Mouse (Mus musculus): ENCODE data around the gene Zfp991. TPM values are rescaled to one million over a fixed set of nuclear protein-coding genes. Genes with fewer than 3 reads are reported as not detected.
"Not testable (repeated sequence)": the region's sequence is repeated elsewhere in the genome, so short reads cannot be mapped to it uniquely, and the experiment has no call there.

Zfp991 gene
- total RNA-seq, 2 experiments from 2014 or later = 8.9 to 9.9 TPM

DNA sequence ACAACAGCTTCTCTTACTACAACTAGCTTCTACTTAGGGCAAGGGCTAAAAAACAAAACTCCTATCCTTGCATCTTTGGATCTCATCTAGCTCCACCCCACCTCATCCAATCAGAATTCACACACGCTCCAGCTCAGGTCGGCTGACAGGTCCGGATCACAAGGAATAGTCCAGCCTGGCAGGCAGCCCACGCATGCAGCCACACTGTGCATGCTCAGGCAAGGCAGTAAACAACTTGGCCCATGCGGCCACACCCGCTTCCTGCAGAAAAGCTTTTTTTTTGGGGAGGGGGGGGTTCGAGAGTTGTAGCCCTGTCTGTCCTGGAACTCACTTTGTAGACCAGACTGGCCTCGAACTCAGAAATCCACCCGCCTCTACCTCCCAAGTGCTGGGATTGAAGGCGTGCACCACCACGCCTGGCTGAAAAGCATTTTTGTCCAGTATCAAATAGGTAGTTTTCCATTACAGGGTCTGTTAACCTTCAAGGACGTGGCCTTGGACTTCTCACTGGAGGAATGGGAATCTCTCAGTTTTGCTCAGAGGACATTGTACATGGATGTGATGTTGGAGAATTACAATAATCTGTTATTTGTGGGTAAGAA lies 44.5 kb downstream of the Zfp991 start:
- intact Hi-C loops (cut with DNase I); DNase-seq (ENCODE audit: low spot score in 2 of 2): not testable (repeated sequence)

DNA sequence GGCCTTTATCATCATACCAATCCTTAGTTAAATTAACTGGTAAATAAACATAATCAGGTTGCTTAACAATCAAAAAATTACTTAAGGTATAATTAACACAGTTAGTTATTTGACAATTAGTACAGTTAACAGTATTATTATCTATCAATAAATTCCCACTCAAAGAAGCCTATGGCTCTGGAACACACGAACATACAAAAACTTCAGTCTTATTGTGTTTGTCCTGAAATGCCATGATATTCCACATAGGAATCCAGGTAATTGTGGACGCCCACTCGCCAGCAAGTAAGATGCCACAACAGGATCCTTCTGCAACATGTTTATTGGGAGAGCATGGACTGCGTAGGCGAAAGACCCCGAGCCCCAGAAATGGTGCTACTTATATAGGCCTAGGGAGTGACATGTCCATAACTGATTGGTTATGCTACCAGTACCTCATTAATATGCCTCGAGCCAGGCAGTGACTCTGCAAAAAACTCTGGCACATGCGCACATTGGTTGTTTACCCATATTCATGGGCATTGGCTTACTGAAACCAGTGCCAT lies 49.4 kb downstream of the Zfp991 start:
- DNase-seq (ENCODE audit: low spot score in 2 of 2); intact Hi-C loops (cut with DNase I): not testable (repeated sequence)

DNA sequence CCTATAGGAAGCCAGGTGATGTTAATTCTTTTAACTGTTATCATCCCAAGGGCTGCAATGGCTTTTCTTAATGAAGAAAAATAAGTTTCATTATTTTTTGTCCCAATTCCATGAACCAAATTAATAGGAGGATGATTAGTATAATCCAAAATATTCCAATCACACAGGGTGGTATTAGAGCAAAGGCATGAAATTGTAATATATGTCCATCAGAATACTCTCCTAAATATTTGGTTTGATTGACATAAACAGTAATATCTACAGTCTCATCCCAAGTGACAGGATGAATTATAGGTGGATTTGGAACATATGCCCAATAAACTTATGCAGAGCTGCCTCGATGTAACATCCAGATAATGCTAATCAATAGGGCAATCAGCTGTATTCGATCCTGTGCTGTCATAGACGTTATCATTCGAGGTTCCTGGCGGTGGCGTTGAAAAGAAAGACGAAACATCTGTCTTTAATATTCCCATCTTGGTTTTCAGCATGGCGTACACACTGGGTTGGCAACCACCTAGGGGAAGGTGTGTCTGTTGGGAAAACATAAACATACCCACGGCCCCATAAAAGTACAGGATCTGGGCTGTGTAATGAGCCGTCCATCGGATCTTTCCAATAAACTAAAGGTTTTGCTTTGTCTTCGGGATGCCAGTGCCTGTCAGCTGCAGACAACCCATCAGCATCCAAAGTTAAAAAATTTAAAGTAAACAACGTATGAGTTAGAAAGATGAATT lies 50.3 kb downstream of the Zfp991 start:
- intact Hi-C loops (cut with DNase I) = not testable (repeated sequence)

DNA sequence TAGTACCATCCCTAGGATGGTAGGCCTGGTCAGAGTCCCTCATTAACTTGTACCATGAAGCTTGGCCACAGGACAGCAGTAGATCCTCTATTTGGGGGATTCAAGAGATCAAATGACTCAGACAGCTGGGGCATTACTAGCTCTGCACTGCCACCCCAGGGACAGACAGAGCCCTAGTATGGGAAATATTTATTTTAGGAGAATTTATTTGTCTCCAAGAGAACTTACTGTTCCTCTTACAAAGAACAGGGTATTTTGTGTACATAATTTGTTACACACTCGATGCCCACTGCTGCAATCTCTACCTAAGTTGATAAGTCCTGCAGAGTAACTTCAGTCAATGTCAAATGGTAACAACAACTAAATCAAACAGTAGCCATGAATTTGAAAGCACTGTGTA lies 55.0 kb downstream of the Zfp991 start:
- DNase-seq (ENCODE audit: low spot score in 2 of 2); intact Hi-C loops (cut with DNase I): not testable (repeated sequence)

More for the DNA sequence above, 50.3 kb downstream of the Zfp991 start:
- DNase-seq (ENCODE audit: low spot score in 2 of 2) = not testable (repeated sequence)

DNA sequence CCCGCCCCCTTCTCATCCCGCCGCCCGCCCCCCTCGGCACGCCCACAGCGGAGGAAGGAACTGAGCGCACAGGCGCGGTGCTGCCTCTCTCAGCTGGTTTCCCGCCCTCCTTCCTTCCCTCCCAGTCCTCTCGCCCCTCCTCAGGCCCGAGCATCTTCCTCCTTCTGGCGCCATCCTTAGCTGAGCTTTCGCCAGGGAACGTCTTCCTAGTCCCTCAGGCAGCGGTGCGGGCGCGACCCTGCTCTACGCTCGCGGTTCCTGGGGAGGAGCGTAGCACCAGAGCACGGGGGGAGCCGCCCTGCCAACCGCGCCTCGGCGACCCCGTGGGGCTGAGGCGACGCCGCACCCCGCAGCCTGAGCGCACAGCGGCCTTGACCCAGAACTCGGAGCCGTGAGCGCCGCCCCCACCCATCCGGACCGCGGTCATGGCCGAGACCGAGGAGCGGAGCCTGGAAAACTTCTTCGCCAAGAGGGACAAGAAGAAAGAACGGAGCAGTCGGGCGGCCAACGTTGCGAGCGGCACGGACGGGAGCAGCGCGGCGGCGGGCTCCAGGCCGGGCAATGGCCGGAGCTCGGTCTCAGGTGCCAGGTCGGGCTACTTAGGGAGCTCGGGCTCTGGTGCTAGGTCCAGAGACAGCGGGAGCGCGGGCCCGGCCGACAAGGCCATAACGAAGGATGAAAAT lies 55.6 kb downstream of the Zfp991 start:
- intact Hi-C loops (cut with DNase I); DNase-seq (ENCODE audit: low spot score in 2 of 2): not testable (repeated sequence)

DNA sequence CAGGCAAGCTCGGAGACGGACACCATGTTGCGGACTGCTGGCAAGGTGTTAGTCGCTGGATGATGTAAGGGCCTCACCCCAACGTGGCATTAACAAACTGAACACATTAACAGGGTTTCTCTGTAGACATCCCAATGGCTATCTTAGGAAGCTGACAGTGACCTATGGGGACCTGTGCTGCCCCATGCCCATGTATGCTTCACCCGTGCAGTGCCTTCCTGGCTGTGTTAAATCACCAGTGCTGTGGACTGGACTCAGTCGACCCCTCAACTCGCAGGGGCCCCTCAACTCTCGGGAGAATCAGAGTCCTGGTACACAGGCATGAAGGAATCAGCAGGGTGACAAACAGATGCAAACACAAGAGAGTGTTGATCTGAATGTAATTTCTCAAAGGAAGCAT lies 63.3 kb downstream of the Zfp991 start:
- intact Hi-C loops (cut with DNase I); DNase-seq (ENCODE audit: low spot score in 2 of 2): not testable (repeated sequence)

DNA sequence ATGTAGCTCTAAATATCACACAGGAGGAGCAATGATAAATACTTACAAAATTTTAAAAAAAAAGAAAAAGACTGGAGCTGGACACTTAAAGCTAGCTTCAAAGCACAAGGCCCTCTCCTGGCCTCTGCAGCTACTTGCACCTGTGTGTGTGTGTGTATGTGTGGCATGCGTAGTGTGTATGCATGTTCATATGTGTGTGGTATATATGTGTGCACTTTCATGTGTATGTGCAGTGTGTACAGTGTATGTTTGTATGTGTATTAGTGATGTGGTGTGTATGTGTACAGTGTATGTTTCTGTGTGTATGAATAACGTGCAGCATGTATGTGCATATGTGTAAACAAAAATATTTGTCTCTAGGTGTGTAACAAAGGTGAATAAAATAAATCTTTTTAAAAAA lies 65.4 kb downstream of the Zfp991 start:
- intact Hi-C loops (cut with DNase I) = not testable (repeated sequence)

DNA sequence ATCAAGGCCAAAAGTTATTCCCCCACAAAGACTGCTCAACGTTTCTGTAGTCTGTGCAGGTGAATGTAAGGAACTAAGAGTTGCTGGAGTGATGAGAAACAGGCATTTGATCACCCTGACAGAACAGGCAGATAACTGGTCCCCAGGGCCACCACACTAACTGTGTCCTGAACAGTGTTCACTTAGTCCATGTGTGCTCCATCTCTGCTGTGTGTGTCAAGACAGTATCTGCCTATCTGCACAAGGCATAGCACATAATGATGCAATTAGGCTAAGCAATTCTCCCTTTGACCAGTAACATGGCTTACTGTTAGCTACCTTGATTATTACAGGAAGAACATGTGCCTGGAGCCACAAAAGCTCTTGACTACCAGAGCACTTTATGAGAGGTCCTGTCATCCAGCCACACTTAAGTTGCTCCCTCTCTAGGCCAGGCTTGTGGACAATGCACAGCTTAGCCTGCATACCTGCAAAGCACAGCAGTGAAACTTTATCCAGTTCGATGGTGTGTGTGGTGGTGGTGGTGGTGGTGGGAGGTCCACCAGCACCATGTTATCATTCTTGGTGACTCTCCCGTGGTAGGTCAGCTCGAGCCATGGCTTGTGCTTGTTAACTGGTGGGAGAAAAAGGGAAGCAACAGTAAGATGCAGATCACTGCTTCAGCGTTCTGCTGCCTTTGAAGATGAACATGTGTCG lies 67.4 kb downstream of the Zfp991 start:
- DNase-seq (ENCODE audit: low spot score in 2 of 2); intact Hi-C loops (cut with DNase I): not testable (repeated sequence)

More for the DNA sequence above, 65.4 kb downstream of the Zfp991 start:
- not testable (repeated sequence) for DNase-seq (ENCODE audit: low spot score in 2 of 2)

DNA sequence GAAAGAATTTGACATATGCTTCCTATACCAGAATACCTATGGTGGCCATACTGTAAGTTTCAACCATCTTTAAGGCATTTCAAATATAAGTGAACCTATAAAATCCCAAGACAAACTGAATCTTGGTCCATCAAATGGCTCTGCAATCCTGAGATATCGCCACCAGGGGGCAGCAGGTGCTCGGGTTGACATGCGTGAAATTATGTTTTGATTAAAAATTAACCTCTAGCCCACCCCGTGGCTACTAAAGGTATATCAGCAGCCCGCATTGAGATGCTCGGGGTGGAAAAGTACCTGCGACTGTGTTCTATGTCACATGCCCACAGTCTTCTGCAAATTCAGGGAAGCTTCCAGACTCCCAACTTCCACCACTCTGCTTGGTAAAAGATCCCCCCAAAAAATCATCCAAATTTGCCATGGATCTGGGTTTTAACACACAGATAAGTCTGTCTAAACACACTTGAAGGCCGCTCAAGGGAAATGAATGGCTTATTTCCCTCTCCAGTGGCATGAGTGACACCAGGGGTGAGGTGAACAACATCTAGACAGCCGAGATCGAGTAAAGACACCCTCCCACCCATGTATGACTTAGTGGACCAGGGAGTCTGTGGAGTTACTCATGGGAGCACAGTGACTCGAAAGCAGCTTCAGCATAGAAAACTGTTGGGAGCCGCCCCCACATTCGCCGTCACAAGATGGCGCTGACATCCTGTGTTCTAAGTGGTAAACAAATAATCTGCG lies 70.3 kb downstream of the Zfp991 start:
- DNase-seq (ENCODE audit: low spot score in 2 of 2); intact Hi-C loops (cut with DNase I): not testable (repeated sequence)

DNA sequence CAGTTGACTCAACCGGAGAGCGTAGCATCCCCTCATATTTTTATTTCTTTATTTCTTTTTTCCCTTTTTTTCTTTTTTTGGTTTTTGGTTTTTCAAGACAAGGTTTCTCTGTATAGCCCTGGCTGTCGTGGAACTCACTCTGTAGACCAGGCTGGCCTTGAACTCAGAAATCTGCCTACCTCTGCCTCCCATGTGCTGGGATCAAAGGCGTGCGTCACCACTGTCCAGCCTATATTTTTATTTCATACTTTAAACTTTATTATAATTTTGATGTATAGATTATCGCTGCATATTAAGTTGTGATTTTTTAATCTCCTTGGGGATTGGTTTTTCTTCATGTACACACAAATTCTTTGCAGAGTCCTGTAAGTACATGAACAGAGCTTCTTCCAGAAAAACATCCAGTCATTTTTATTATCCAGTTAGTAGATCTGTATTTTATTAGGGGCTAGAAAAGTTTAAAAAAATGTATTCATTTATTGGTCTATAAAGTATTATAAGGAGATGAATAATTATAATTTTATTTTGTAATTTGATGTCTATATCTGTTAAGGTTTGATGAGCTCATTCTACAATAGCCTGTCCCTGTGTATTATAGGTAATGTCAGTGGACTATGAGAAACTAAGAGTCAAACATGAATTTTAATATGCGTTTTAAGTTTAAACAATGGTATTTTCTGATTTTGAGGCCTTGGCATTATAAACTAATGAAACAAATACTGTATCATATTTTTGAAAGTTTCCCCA lies 80.5 kb downstream of the Zfp991 start:
- DNase-seq (ENCODE audit: low spot score in 2 of 2); intact Hi-C loops (cut with DNase I): not testable (repeated sequence)

DNA sequence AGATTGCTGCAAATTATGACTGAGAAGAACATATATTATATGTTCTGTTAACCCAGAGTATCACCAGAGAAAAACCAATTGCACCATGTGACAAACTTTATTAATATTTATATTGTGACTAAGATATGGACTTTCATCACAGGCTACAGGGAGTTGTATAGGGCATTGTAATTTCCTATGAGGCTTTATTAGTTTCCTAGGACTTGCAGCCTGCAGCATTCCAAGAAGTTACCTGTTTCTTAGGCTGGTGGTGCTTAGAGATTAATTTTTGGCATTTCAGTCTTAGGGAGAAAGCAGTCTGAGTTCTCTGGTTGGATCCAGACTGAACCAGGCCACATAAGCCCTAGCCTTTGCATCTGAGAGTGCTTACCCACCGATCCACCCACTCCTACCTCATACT lies 82.4 kb downstream of the Zfp991 start:
- intact Hi-C loops (cut with DNase I); DNase-seq (ENCODE audit: low spot score in 2 of 2): not testable (repeated sequence)

DNA sequence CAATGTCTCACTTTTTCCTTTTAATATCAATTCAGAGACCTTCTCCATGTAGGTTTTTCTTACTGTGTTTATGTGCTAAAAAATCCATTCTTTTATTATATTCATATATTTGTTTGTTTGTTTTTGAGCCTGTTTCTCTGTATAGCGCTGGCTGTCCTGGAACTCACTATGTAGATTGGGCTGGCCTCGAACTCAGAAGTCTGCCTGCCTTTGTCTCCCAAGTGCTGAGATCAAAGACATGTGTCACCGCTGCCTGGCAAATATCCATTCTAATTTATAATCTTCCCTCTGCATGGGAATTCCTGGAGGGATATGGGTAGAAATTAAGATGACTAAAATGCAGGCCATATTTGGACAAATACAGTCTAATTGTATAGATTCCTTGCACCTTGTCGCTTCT lies 85.8 kb downstream of the Zfp991 start:
- intact Hi-C loops (cut with DNase I); DNase-seq (ENCODE audit: low spot score in 2 of 2): not testable (repeated sequence)

DNA sequence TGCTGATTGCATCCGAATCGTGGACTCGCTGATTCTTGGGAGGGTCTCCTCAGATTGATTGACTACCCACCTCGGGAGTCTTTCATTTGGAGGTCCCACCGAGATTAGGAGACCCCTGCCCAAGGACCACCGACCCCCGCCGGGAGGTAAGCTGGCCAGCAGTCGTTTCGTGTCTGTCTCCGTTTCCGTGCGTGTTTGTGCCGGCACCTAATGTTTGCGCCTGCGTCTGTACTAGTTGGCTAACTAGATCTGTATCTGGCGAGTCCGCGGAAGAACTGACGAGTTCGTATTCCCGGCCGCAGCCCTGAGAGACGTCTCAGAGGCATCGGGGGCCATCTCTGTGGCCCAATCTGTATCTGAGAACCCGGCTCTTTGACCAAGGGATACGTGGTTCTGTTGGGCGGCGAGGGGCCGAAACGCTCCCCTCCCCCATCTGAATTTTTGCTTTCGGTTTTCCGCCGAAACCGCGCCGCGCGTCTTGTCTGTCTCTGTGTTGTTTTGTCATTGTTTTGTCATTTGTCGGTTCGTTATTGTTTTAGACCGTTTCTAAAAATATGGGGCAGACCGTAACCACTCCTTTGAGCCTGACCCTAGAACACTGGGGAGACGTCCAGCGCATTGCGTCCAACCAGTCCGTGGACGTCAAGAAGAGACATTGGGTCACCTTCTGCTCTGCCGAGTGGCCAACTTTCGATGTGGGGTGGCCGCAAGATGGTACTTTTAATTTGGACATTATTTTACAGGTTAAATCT lies 87.7 kb downstream of the Zfp991 start:
- DNase-seq (ENCODE audit: low spot score in 2 of 2); intact Hi-C loops (cut with DNase I): not testable (repeated sequence)

DNA sequence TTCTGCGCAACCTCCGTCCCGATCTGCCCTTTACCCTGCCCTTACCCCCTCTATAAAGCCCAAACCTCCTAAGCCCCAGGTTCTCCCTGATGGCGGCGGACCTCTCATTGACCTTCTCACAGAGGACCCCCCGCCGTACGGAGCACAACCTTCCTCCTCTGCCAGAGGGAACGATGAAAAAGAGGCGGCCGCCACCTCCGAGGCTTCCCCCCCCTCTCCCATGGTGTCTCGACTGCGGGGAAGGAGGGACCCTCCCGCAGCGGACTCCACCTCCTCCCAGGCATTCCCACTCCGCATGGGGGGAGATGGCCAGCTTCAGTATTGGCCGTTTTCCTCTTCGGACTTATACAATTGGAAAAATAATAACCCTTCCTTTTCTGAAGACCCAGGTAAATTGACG lies 88.4 kb downstream of the Zfp991 start:
- DNase-seq (ENCODE audit: low spot score in 2 of 2); intact Hi-C loops (cut with DNase I): not testable (repeated sequence)

DNA sequence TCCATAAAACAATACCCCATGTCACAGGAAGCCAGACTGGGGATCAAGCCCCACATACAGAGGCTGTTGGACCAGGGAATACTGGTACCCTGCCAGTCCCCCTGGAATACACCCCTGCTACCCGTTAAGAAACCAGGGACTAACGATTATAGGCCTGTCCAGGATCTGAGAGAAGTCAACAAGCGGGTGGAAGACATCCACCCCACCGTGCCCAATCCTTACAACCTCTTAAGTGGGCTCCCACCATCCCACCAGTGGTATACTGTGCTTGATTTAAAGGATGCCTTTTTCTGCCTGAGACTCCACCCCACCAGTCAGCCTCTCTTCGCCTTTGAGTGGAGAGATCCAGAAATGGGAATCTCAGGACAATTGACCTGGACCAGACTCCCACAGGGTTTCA lies 90.2 kb downstream of the Zfp991 start:
- DNase-seq (ENCODE audit: low spot score in 2 of 2); intact Hi-C loops (cut with DNase I): not testable (repeated sequence)

DNA sequence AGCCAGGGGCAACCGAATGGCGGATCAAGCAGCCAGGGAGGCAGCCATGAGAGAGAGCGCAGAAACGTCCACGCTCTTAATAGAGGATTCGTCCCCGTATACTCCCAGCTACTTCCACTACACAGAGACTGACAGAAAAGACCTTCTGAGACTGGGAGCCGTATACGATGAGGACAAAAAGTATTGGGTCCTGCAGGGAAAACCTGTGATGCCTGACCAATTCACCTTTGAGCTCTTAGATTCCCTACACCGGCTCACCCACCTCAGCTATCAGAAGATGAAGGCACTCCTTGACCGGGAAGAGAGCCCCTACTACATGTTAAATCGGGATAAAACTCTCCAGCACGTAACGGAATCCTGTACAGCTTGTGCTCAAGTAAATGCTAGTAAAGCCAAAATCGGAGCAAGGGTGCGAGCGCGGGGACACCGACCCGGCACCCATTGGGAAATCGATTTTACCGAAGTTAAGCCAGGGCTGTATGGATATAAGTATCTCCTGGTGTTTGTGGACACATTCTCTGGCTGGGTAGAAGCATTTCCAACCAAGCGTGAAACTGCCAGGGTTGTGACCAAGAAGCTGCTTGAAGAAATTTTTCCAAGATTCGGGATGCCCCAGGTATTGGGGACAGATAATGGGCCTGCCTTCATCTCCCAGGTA lies 92.1 kb downstream of the Zfp991 start:
- DNase-seq (ENCODE audit: low spot score in 2 of 2); intact Hi-C loops (cut with DNase I): not testable (repeated sequence)

DNA sequence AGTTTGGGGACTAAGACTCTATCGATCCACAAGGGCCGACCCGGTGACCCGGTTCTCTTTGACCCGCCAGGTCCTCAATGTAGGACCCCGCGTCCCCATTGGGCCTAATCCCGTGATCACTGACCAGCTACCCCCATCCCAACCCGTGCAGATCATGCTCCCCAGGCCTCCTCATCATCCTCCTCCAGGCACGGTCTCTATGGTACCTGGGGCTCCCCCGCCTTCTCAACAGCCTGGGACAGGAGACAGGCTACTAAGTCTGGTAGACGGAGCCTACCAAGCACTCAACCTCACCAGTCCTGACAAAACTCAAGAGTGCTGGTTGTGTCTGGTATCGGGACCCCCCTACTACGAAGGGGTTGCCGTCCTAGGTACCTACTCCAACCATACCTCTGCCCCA lies 93.8 kb downstream of the Zfp991 start:
- intact Hi-C loops (cut with DNase I); DNase-seq (ENCODE audit: low spot score in 2 of 2): not testable (repeated sequence)

All from left cerebral cortex, postnatal 14 days (tissue).